Mouse (Mus musculus) retina, postnatal 7 days (tissue): ENCODE measurements at regions not wholly inside any gene's neighbourhood (a gene's known extent, or its start where the extent isn't known, plus 50 kb on each side); places are given as distances from the start of the nearest gene placed in this dataset.
A peak's percentile ranks its signal among the peaks of the same experiment; 100 is the strongest.

ENCODE experiments used
- DNase-seq: peaks from one replicate; pipeline ENCODE4 v3.0.0-alpha.2; 2012; ENCODE audit warnings: low read depth, low spot score

- peak; percentile 45 for DNase-seq
Observed at GRCm38 (mm10) chrX:51913247-51913646, 59.3 kb downstream of the 1700080O16Rik start.

DNA sequence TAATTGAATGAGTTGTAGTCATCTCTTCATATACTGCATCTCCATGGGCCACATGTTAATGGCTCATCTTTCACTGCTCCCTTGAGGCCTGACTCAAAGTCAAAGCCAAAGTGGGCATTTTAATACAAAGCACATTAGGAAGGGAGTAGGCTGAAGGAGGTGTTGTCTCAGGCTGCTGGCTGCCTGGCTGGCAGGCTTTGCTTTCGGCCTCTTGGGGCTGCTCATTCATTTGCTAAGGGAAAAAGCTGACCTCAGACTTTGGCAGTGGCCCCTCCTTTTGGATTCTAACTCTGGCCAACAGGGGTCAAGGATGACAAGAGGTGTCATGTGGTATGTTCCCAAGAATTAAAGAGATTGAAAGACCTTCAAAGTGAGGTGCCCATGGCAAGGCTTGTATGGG lies 61.0 kb downstream of the 1700080O16Rik start:
- DNase-seq, result no peak

DNA sequence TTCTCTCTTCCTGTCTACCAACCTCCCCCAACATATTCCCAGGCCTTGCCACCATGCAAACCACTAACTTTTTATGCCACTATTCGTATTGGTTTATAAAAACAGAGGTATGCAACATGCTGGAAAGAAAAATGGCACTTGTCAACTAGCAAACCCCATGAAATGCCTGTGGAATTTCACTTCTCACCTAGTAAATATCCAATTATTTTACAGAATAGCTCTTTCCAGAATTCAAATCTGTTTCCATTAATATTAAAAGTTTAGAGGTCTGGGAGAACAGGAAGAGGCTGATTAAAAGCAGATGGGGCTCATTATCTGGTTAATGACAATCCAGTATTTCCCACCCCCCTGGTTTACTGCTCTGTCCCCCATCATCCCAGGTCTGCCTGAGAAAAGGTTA lies 62.0 kb downstream of the 1700080O16Rik start:
- no peak for DNase-seq

DNA sequence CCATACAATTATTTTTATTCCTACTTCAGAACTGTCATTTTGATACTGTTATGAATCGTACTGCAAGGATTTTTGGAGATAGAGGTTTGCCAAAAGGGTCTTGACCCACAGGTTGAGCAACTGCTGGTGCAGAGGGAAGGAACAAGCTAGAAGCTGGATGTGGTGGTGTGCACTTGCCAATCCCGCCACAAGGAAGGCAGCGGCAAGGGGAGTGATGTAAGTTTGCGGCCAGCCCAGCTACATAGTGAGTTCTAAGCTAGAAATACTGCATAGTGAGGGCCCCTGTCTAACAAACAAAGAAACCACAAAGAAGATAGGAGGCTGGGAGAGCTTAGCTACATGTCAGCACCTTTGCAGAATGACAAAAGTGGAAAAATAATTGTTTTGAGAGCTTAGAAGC lies 74.1 kb downstream of the 1700080O16Rik start:
- DNase-seq, result no peak

DNA sequence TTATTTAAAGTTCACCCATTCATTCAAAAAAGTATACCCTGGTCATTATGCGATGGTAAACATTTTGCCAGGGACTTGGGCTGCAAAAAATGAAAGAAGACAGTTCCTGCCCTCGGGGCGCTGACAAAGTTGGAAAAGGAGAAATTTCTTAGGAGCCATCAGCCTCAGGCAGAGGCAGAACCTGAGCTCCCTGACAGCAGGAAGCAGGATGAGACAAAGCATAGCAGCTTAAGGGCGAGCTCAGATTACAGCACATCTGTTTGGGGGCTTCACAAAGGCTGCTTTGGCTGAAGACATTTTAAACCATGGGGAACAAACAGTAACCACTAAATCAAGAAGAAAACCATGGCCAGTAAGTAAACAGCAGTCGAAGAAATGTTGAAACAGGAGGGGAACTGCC lies 75.5 kb downstream of the 1700080O16Rik start:
- DNase-seq, result no peak

- no peak for DNase-seq
Observed at GRCm38 (mm10) chrX:51895646-51896190, 76.9 kb downstream of the 1700080O16Rik start.

- DNase-seq, result no peak
Observed at GRCm38 (mm10) chrX:51892716-51893115, 79.9 kb downstream of the 1700080O16Rik start.

GRCm38 (mm10) chrX:51886129-51886528 lies 85.1 kb upstream of the Usp26 start:
- no peak for DNase-seq
